In genomic region chr2:73856246-73856645, GRCm38 (mm10) we compare ENCODE assay signal across 24 mouse cellular contexts. TPM values are rescaled to one million over a fixed set of nuclear protein-coding genes. Genes with fewer than 3 reads are reported as not detected.
DNase-seq lines count a peak whose midpoint lies in the region; TF ChIP-seq lines count a peak whose summit lies in the region.
"Had no signal": no experiment of that assay in that cellular context is flagged by ENCODE, and none has a peak within 500 bp of the region (broad histone marks: within the 10 kb centered on the region; RNA-seq: fewer than 3 reads in every experiment).

No protein-coding gene starts in this region.

- in situ Hi-C loops in CH12.LX (cut with MboI; ENCODE audit: low pct_ligation_motif_present, low pct_unique_long_range_greater_than_20kb, low sequenced_read_pairs): no loop called here

- TF ChIP-seq POLR2A in CH12.LX (IDR thresholded peaks at IDR 0.05; ENCODE audit: low read depth, low read length): no peak

- H3K9ac ChIP-seq in CH12.LX (ENCODE audit: insufficient read depth, low read depth): peak overlapping the region; percentile 33; the same call in 1 of the 2 replicates
- H3K9ac ChIP-seq: forebrain, embryonic 13.5 days; forebrain, postnatal 0 days; heart, embryonic 15.5 days; hindbrain, embryonic 13.5 days had no signal

- no peak overlapping the region for H3K27ac ChIP-seq in CH12.LX (ENCODE audit: insufficient read depth, low read depth)
- H3K27ac ChIP-seq: forebrain, embryonic 10.5 days; forebrain, embryonic 13.5 days; gastrocnemius, adult 2 months; heart, embryonic 15.5 days; hindbrain, embryonic 10.5 days; hindbrain, embryonic 13.5 days had no signal

- no peaks in the 10 kb centered on the region for H3K9me3 ChIP-seq in CH12.LX (replicated peaks; ENCODE audit: low read length)
- H3K9me3 ChIP-seq: forebrain, embryonic 10.5 days; forebrain, embryonic 13.5 days; heart, embryonic 15.5 days; hindbrain, embryonic 10.5 days; hindbrain, embryonic 13.5 days had no signal

- no peak for TF ChIP-seq RAD21 in CH12.LX (IDR thresholded peaks at IDR 0.05; ENCODE audit: low read depth, low read length)

- peak overlapping the region; percentile 29; the same call in 1 of the 2 replicates for H3K4me2 ChIP-seq in CH12.LX (ENCODE audit: insufficient read depth, low read depth, poor library complexity, severe bottlenecking)
- H3K4me2 ChIP-seq: forebrain, embryonic 13.5 days; heart, embryonic 11.5 days; heart, embryonic 15.5 days; hindbrain, embryonic 13.5 days had no signal

- no peak for TF ChIP-seq CTCF in CH12.LX (conservative IDR thresholded peaks at IDR 0.05 in 1 of 2, IDR thresholded peaks at IDR 0.05 in 1 of 2; ENCODE audit: low read depth in 2 of 2, low read length in 2 of 2)

- dilution Hi-C loops in CH12.LX (cut with MboI; ENCODE audit: extremely low pct_ligation_motif_present, extremely low pct_unique_long_range_greater_than_20kb, low sequenced_read_pairs): no loop called here

- no peaks in the 10 kb centered on the region for H3K27me3 ChIP-seq in CH12.LX (replicated peaks)
- H3K27me3 ChIP-seq: forebrain, embryonic 13.5 days; heart, embryonic 15.5 days; hindbrain, embryonic 13.5 days; Patski had no signal

- peaks cover 0 to 8% of the 10 kb centered on the region in 2 experiments; a peak in 1 of 4 replicates for H3K4me1 ChIP-seq in CH12.LX (ENCODE audit: control insufficient read depth in 1 of 2, insufficient read depth in 2 of 2)
- H3K4me1 ChIP-seq: forebrain, embryonic 10.5 days; forebrain, embryonic 13.5 days; heart, embryonic 15.5 days; hindbrain, embryonic 10.5 days; hindbrain, embryonic 13.5 days had no signal

- TF ChIP-seq EP300 in CH12.LX (IDR thresholded peaks at IDR 0.05; ENCODE audit: low read length): no peak

- H3K36me3 ChIP-seq in CH12.LX (replicated peaks in 1 of 2; ENCODE audit: control insufficient read depth in 1 of 2, insufficient read depth in 1 of 2, low read length in 1 of 2): peaks cover 0 to 6% of the 10 kb centered on the region in 2 experiments
- H3K36me3 ChIP-seq: heart, embryonic 15.5 days; hindbrain, embryonic 13.5 days had no signal

- H3K4me3 ChIP-seq in CH12.LX (replicated peaks in 1 of 3; ENCODE audit: low read depth in 2 of 3, low read length in 2 of 3, poor library complexity in 1 of 3): peak overlapping the region in 1 of 3 experiments; percentile 17
- H3K4me3 ChIP-seq: forebrain, embryonic 10.5 days; forebrain, embryonic 13.5 days; gastrocnemius, adult 2 months; heart, embryonic 15.5 days; hindbrain, embryonic 10.5 days; hindbrain, embryonic 13.5 days had no signal

- H3K79me2 ChIP-seq in CH12.LX (replicated peaks; ENCODE audit: control insufficient read depth, extremely low read depth, insufficient read depth, poor library complexity, severe bottlenecking): no peaks in the 10 kb centered on the region

- DNase-seq in CD4-positive, CD25-positive, alpha-beta regulatory T cell, adult 2 months (ENCODE audit: low read depth, low spot score): peak; percentile 3
- DNase-seq in CH12.LX (ENCODE audit: extremely low read depth): no peak
- peak; percentile 41 for DNase-seq in induced T-regulatory cell, adult 2 months (ENCODE audit: low read depth)
- no peak for DNase-seq in right cerebral cortex, postnatal 25 days
- DNase-seq in right cerebral cortex, postnatal 10 days (ENCODE audit: low spot score in 2 of 2): no peak
- no peak for DNase-seq in adrenal gland, postnatal 25 days
- DNase-seq: adrenal gland, adult 2 months; adrenal gland, postnatal 14 days; cerebellum, adult 18-20 months; cerebellum, adult 9-10 months; cerebellum, postnatal 14 days; forebrain, postnatal 0 days; gastrocnemius, adult 2 months; gastrocnemius, postnatal 14 days; heart, adult 11 months; heart, postnatal 10 days; heart, postnatal 36 days had no signal

TF ChIP-seq in CH12.LX, 34 proteins besides CTCF, POLR2A, EP300 and RAD21:
- TF ChIP-seq USF1 (IDR thresholded peaks at IDR 0.05; ENCODE audit: low read depth, low read length) (no peak), E2F4 (IDR thresholded peaks at IDR 0.05; ENCODE audit: insufficient replicate concordance, low read depth, low read length) (no peak), SIN3A (IDR thresholded peaks at IDR 0.05; ENCODE audit: low read length) (no peak), PAX5 (IDR thresholded peaks at IDR 0.05; ENCODE audit: low read length) (no peak), ZKSCAN1 (IDR thresholded peaks at IDR 0.05; ENCODE audit: borderline replicate concordance, low read depth, low read length) (no peak), RCOR1 (conservative IDR thresholded peaks at IDR 0.05; ENCODE audit: low read depth, low read length) (no peak), JUND (conservative IDR thresholded peaks at IDR 0.05; ENCODE audit: low read depth, low read length) (no peak), MYC (IDR thresholded peaks at IDR 0.05; ENCODE audit: low read depth, low read length) (no peak), POLR2AphosphoS2 (IDR thresholded peaks at IDR 0.05; ENCODE audit: low read depth, low read length) (no peak), ETS1 (conservative IDR thresholded peaks at IDR 0.05; ENCODE audit: low read depth, low read length) (no peak), GABPA (IDR thresholded peaks at IDR 0.05; ENCODE audit: insufficient replicate concordance, low read depth, low read length) (no peak), BHLHE40 (IDR thresholded peaks at IDR 0.05; ENCODE audit: low read depth, low read length) (no peak), TBP (conservative IDR thresholded peaks at IDR 0.05; ENCODE audit: low read depth, low read length) (no peak), MAFK (IDR thresholded peaks at IDR 0.05; ENCODE audit: insufficient replicate concordance, low read length) (no peak), USF2 (conservative IDR thresholded peaks at IDR 0.05; ENCODE audit: low read depth, low read length) (no peak), NRF1 (IDR thresholded peaks at IDR 0.05; ENCODE audit: low read depth, low read length) (no peak)

RNA-seq across cellular contexts. Expression of gene Atf2, which starts 36.2 kb away (rescaled TPM):
- total RNA-seq in CH12.LX (2012; rRNA removed): 15.4 and 15.9 TPM in 2 replicates
- 24.9 and 25.8 TPM in 2 replicates for total RNA-seq in CH12.LX (2014; rRNA removed)
- polyA plus RNA-seq in CH12.LX (2012; ENCODE audit: insufficient read length, low read depth): 32.0 and 40.9 TPM in 2 replicates
- 66.7 and 75.0 TPM in 2 replicates for total RNA-seq in adrenal gland, postnatal 25 days (2021)

RNA-seq across cellular contexts. Expression of gene Atp5g3, which starts 54.9 kb away (rescaled TPM):
- total RNA-seq in CH12.LX (2012; rRNA removed) (316 and 401 TPM in 2 replicates), CH12.LX (2014; rRNA removed) (427 and 444 TPM in 2 replicates)
- 453 and 504 TPM in 2 replicates for polyA plus RNA-seq in CH12.LX (2012; ENCODE audit: insufficient read length, low read depth)
- 728 and 886 TPM in 2 replicates for total RNA-seq in adrenal gland, postnatal 25 days (2021)

Comparison
In these comparisons a context has a peak if more than half of its experiments do, and no peak if none do; other contexts are left out.
1. DNase-seq: peak in CD4-positive, CD25-positive, alpha-beta regulatory T cell, adult 2 months (single experiment) and induced T-regulatory cell, adult 2 months (single experiment); none in CH12.LX (single experiment), right cerebral cortex, postnatal 25 days (single experiment), right cerebral cortex, postnatal 10 days (0 of 2) and adrenal gland, postnatal 25 days (single experiment).